Mouse (Mus musculus): ENCODE results near the gene Brd3os.
A peak's percentile ranks its signal among the peaks of the same experiment; 100 is the strongest.

GRCm38 (mm10) chr2:27428071-27428470 lies 14.1 kb upstream of the Brd3os start:
- TF ChIP-seq CTCF (IDR thresholded peaks at IDR 0.05; ENCODE audit: low read depth) (peak; percentile 99), EP300 (IDR thresholded peaks at IDR 0.05; ENCODE audit: low read depth) (no peak)

Data from liver, embryonic 14.5 days (tissue).